Mouse (Mus musculus): ENCODE results near the gene Cd164.

Cd164 gene

GRCm38 (mm10) chr10:41490518-41490873 is 28.7 kb upstream of the Cd164 start:
- in situ Hi-C loops (cut with MboI; ENCODE audit: unreplicated experiment in 2 of 2), result no loop called here

DNA sequence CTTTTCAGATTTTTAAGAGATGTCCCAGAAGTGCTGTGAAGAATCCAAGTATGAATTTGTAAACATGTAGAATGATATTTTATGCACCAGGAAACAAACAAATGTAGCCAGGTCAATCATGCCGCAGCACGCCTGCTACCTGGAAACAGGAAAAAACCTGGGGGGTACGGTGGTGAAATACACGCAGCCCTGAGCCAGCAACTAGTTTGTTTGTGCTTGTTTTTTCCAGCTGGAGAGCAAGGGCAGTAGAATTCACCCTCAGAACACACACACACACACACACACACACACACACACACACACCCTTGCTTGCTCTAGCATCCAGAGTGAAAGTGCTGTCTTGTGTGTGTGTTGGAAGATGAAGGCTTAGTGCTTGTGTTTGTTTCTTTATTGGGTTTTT is 28.1 kb upstream of the Cd164 start:
- in situ Hi-C loops (cut with MboI; ENCODE audit: unreplicated experiment in 2 of 2), result no loop called here

GRCm38 (mm10) chr10:41500941-41501340 is 18.3 kb upstream of the Cd164 start:
- in situ Hi-C loops (cut with MboI; ENCODE audit: unreplicated experiment in 2 of 2), result loop anchor here (5.0 to 25.0 kb wide), 7 partner anchors 66 to 846 kb away; partner anchors contain the start of genes Ak9 (in 2 of the 2), Fig4 (in 2 of the 2), Cep57l1 (in 1 of the 2) and Foxo3 (in 1 of the 2)

GRCm38 (mm10) chr10:41504996-41505395 is 14.2 kb upstream of the Cd164 start:
- in situ Hi-C loops (cut with MboI; ENCODE audit: unreplicated experiment in 2 of 2), result loop anchor here (5.0 to 25.0 kb wide), 9 partner anchors 70 to 850 kb away; partner anchors contain the start of genes Ak9 (in 2 of the 2), Fig4 (in 2 of the 2), Cep57l1 (in 1 of the 2) and Foxo3 (in 1 of the 2)

- in situ Hi-C loops (cut with MboI; ENCODE audit: unreplicated experiment in 2 of 2), result loop anchor here (5.0 to 25.0 kb wide), 8 partner anchors 71 to 851 kb away; partner anchors contain the start of genes Ak9 (in 1 of the 2), Cep57l1 (in 1 of the 2), Fig4 (in 1 of the 2) and Foxo3 (in 1 of the 2)
These were observed 13.8 kb upstream of the Cd164 start for GRCm38 (mm10) chr10:41505446-41505845.

DNA sequence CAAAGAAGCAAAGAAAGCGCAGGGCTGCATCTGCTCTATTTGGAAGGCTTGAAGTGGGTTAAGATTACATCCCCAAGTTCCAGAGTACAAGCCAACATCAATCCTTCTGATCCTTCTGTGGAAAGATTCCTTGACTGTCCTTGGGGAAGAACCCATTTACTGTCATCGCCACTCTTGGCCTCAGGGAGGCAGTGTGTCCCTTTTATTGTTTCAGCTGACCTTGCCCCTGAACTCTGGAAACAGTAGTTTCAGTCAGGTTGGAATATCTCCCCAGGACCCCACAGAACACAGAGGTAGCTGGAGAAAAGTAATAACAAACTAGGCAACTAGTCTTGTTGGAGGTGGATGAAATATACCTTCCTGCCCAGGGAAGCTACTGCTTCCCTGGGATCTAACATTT is 10.1 kb upstream of the Cd164 start:
- in situ Hi-C loops (cut with MboI; ENCODE audit: unreplicated experiment in 2 of 2), result loop anchor here (5.0 to 25.0 kb wide), 8 partner anchors 74 to 854 kb away; partner anchors contain the start of genes Ak9 (in 1 of the 2), Cep57l1 (in 1 of the 2), Fig4 (in 1 of the 2) and Foxo3 (in 1 of the 2)

- in situ Hi-C loops (cut with MboI; ENCODE audit: unreplicated experiment in 2 of 2), result loop anchor here (10.0 to 25.0 kb wide), 4 partner anchors 290 to 773 kb away; partner anchors contain the start of genes Cep57l1 (in 2 of the 2), Sesn1 (in 2 of the 2) and Foxo3 (in 1 of the 2)
These were observed 4.9 kb upstream of the Cd164 start for GRCm38 (mm10) chr10:41514301-41514700.

GRCm38 (mm10) chr10:41514921-41515320 is 4.3 kb upstream of the Cd164 start:
- in situ Hi-C loops (cut with MboI; ENCODE audit: unreplicated experiment in 2 of 2), result loop anchor here (5.0 to 25.0 kb wide), 5 partner anchors 167 to 772 kb away; partner anchors contain the start of genes Cep57l1 (in 2 of the 2), Sesn1 (in 2 of the 2) and Foxo3 (in 1 of the 2)

- in situ Hi-C loops (cut with MboI; ENCODE audit: unreplicated experiment in 2 of 2), result loop anchor here (5.0 to 25.0 kb wide), 5 partner anchors 164 to 769 kb away; partner anchors contain the start of genes Cep57l1 (in 2 of the 2), Sesn1 (in 2 of the 2) and Foxo3 (in 1 of the 2)
These were observed 670 bp upstream of the Cd164 start for GRCm38 (mm10) chr10:41518508-41518980.

- in situ Hi-C loops (cut with MboI; ENCODE audit: unreplicated experiment in 2 of 2), result loop anchor here (5.0 to 25.0 kb wide), 5 partner anchors 162 to 767 kb away; partner anchors contain the start of genes Cep57l1 (in 2 of the 2), Sesn1 (in 2 of the 2) and Foxo3 (in 1 of the 2)
These were observed 611 bp downstream of the Cd164 start for GRCm38 (mm10) chr10:41519640-41520409.

- in situ Hi-C loops (cut with MboI; ENCODE audit: unreplicated experiment in 2 of 2), result loop anchor here in 1 of 2 experiments (25.0 kb wide), 2 partner anchors 292 to 767 kb away; partner anchors contain the start of genes Cep57l1, Foxo3 and Sesn1
These were observed 1.1 kb downstream of the Cd164 start for GRCm38 (mm10) chr10:41520410-41520673.

DNA sequence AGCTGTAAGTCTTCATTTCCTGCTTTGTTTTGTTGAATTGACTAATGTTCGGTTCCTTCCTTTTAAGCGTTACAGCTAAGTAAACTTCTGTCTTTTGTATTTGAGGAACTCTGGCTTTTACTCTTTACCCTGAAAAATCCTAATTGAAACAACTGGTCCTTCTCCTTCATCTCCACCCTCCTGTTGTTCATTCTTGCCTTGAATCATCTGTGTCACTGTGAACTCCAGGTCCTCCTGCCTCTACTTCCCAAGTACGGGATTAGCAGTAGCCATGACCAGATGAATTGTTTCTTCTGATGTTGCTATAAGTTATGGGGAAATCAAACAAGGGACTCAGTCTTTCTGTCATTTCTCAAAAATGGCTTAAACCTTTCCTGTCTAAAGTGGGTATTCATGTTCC is 4.2 kb downstream of the Cd164 start:
- in situ Hi-C loops (cut with MboI; ENCODE audit: unreplicated experiment in 2 of 2), result loop anchor here in 1 of 2 experiments (25.0 kb wide), 2 partner anchors 289 to 764 kb away; partner anchors contain the start of genes Cep57l1, Foxo3 and Sesn1

GRCm38 (mm10) chr10:41525696-41526095 is 6.5 kb downstream of the Cd164 start:
- in situ Hi-C loops (cut with MboI; ENCODE audit: unreplicated experiment in 2 of 2), result no loop called here

DNA sequence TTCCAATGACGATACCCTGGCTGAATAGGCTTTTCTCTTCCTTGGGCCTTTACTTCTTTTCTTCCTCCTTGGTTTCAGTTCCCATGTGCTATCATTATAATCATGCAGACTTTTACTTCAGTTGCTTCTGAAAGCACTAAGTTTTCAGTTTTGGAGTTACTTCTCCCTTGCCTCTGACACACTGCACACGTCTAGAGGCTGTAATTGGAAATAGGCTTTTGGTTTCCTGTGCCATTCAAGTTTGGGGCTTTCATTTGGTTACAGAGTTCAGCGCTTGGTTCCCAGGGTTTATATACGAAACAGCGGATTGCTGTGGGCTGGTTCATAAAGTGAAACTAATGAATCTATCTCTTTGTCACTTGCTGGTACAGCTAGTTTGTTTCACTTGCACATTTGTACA is 10.8 kb downstream of the Cd164 start:
- in situ Hi-C loops (cut with MboI; ENCODE audit: unreplicated experiment in 2 of 2), result no loop called here

DNA sequence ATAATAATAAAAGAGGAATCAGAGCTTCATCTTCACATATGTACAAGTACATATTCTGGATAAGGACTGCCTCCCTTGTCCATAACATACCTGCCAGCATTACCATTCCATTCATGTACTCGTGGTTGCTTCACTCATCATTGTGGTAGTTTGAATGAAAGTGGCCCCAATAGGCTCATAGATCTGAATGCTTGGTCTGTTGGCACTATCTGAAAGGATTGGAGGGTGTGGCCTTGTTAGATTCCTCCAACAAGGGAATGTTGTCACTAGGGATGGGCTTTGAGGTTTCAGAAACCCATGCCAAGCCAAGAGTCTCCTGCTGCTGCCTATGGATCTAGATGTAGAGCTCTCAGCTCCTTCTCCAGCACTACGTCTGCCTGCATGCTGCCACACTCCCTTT is 16.8 kb downstream of the Cd164 start:
- in situ Hi-C loops (cut with MboI; ENCODE audit: unreplicated experiment in 2 of 2), result no loop called here

DNA sequence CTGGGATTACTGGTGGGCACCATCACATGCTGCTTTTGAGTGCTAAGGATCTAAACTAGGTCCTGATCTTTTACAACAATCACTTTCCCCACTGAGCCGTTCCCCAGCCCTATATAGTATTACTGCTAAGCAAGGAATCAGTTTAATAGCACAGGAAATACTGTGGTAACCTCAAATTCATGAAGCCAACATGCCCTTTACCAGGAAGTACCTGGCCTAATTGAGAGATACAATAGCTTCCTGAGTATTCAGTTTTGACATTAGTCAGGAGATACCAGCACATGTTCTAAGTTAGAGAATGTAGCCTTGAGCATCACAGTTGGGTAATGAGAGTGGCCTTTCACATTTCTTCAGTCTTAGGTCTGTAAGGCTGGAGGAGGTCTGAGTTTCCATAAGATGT is 17.5 kb downstream of the Cd164 start:
- in situ Hi-C loops (cut with MboI; ENCODE audit: unreplicated experiment in 2 of 2), result no loop called here

- in situ Hi-C loops (cut with MboI; ENCODE audit: unreplicated experiment in 2 of 2), result no loop called here
These were observed 18.2 kb downstream of the Cd164 start for GRCm38 (mm10) chr10:41537226-41537982.

DNA sequence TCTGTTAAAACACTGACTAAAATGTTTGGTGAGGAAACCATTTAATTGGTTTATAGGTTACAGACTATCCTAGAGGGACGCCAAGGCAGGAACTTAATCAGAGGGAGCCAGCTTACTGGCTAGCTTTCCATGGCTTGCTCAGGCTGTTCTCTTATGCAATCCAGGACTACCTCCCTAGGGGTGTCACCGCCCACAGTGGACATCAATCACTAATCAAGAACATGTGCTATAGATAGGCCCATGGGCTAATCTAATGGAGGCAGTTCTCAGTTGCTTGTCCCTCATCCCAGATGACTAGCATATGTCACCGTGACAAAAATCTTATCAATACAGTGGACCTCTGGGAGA is 18.7 kb downstream of the Cd164 start:
- in situ Hi-C loops (cut with MboI; ENCODE audit: unreplicated experiment in 2 of 2), result no loop called here

- in situ Hi-C loops (cut with MboI; ENCODE audit: unreplicated experiment in 2 of 2), result no loop called here
These were observed 19.8 kb downstream of the Cd164 start for GRCm38 (mm10) chr10:41538986-41539385.

GRCm38 (mm10) chr10:41542057-41542456 is 22.8 kb downstream of the Cd164 start:
- in situ Hi-C loops (cut with MboI; ENCODE audit: unreplicated experiment in 2 of 2), result no loop called here

GRCm38 (mm10) chr10:41543439-41543838 is 24.2 kb downstream of the Cd164 start:
- in situ Hi-C loops (cut with MboI; ENCODE audit: unreplicated experiment in 2 of 2), result no loop called here
